Mouse (Mus musculus) embryonic facial prominence, embryonic 14.5 days (tissue): ENCODE measurements around the gene Usp32. TPM values are rescaled to one million over a fixed set of nuclear protein-coding genes. Genes with fewer than 3 reads are reported as not detected.

ENCODE experiments used
- ATAC-seq: fragments of 200-750 bp; cut with Nextera tagmentation; 2 replicates; pipeline ENCODE4 v1.8.0; 2017; ENCODE audit warnings: low read depth, moderate number of reproducible peaks, moderate TSS enrichment
- DNase-seq: peaks from one replicate; pipeline ENCODE4 v3.0.0-alpha.2; 2015; ENCODE audit warnings: low spot score
- H3K27ac ChIP-seq: fragments of 300-500 bp; sonication (generic); replicated peaks from 2 replicates; pipeline ENCODE4 v1.5.1; 2014; ENCODE audit warnings: low read depth, mild to moderate bottlenecking, low read length, moderate library complexity
- H3K27me3 ChIP-seq: fragments of 300-500 bp; sonication (generic); replicated peaks from 2 replicates; pipeline ENCODE4 v1.6.1; 2014; ENCODE audit warnings: low read length; ENCODE audit not compliant: control insufficient read depth, insufficient read depth
- H3K36me3 ChIP-seq: fragments of 300-500 bp; sonication (generic); 2 replicates; pipeline ENCODE4 v1.6.1; 2014; ENCODE audit warnings: low read length, mixed read lengths; ENCODE audit not compliant: control insufficient read depth, insufficient read depth
- H3K4me1 ChIP-seq: fragments of 300-500 bp; sonication (generic); 2 replicates; pipeline ENCODE4 v1.6.1; 2014; ENCODE audit warnings: antibody characterized with exemption, low read length; ENCODE audit not compliant: control insufficient read depth, insufficient read depth
- H3K4me2 ChIP-seq: fragments of 300-500 bp; sonication (generic); 2 replicates; pipeline ENCODE4 v1.6.1; 2014; ENCODE audit warnings: low read depth, mild to moderate bottlenecking, low read length, moderate library complexity, mixed read lengths
- H3K4me3 ChIP-seq: fragments of 300-500 bp; sonication (generic); 2 replicates; pipeline ENCODE4 v1.5.1; 2014; ENCODE audit warnings: low read depth, mild to moderate bottlenecking, low read length
- H3K9ac ChIP-seq: fragments of 300-500 bp; sonication (generic); 2 replicates; pipeline ENCODE4 v1.6.1; 2014; ENCODE audit warnings: low read depth, mild to moderate bottlenecking, low read length, moderate library complexity, mixed read lengths
- H3K9me3 ChIP-seq: fragments of 300-500 bp; sonication (generic); 2 replicates; pipeline ENCODE4 v1.6.1; 2016; ENCODE audit warnings: low read length; ENCODE audit not compliant: control insufficient read depth
- WGBS: fragments of 180-500 bp; shearing (Covaris S2); extraction: QIAGEN DNeasy Blood & Tissue Kit; methylation state at CpG from one replicate; pipeline ENCODE4 v1.1.7; 2014; 5-methylcytosine and 5-hydroxymethylcytosine counted together
- polyA plus RNA-seq: library from polyadenylated mRNA; unstranded; fragments of >200 nt; fragmentation: Nextera tagmentation; extraction: Ambion mirVana; gene quantifications from 2 replicates; pipeline ENCODE4 v1.2.1, GENCODE M21; 2014

Usp32 gene
- polyA plus RNA-seq, 1 experiment from 2014 or later, result 4.9 TPM

DNA sequence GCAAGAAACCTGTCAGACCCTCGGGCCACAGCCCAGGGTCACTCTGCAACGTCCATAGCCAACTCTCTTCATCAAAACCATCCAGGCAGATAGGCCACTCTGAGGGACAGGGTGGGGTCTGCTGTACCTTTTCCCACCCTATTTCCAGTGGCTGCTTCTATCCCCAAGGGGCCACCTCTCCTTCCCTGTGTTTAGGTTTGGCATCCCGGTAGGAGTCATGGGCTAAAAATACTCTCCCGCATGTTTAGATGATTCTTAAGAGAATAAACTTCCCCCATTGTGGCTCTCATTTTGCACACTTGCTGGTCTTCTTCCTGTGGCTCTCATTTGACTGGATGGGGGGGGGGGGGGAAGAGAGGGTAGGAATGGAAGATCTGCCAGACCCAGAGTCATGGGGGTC is 171.7 kb downstream of the Usp32 start:
- 64% methylated on average over 4 of the region's 4 CpGs for WGBS
- Histone ChIP-seq H3K27ac (no peak overlapping the region), H3K9me3 (no peaks in the 10 kb centered on the region), H3K27me3 (no peaks in the 10 kb centered on the region), H3K4me1 (no peaks in the 10 kb centered on the region), H3K36me3 (no peaks in the 10 kb centered on the region), H3K9ac (no peak overlapping the region), H3K4me3 (no peak overlapping the region), H3K4me2 (no peak overlapping the region)
- ATAC-seq, result no peak
- no peak for DNase-seq

DNA sequence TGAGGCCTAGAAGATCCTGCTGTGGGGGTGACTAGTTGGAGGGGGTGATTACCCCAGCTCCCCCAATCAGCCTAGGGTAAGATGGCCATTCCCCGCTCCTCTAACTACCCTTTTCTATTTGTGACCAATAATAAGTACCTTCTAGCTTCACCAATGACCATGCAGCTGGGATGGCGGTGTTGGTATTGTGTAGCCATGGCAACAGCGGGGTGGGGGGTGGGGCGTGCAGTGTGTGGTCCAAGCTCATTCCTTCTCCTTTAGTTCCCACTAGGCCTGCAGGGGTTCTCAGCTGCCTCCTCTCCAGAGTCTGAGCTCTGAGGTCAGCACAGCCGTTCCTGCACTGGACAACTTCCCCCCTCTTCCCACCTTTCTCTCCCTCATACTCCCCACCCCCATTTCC is 172.8 kb downstream of the Usp32 start:
- H3K4me2 ChIP-seq, result no peak overlapping the region
- no peak for DNase-seq
- H3K9ac ChIP-seq, result no peak overlapping the region
- no peaks in the 10 kb centered on the region for H3K27me3 ChIP-seq
- WGBS, result 19% methylated on average over 5 of the region's 5 CpGs
- ATAC-seq, result no peak; the same call in 1 of the 2 replicates
- H3K9me3 ChIP-seq, result no peaks in the 10 kb centered on the region
- H3K4me3 ChIP-seq, result no peak overlapping the region
- H3K36me3 ChIP-seq, result no peaks in the 10 kb centered on the region
- no peak overlapping the region for H3K27ac ChIP-seq
- H3K4me1 ChIP-seq, result no peaks in the 10 kb centered on the region

DNA sequence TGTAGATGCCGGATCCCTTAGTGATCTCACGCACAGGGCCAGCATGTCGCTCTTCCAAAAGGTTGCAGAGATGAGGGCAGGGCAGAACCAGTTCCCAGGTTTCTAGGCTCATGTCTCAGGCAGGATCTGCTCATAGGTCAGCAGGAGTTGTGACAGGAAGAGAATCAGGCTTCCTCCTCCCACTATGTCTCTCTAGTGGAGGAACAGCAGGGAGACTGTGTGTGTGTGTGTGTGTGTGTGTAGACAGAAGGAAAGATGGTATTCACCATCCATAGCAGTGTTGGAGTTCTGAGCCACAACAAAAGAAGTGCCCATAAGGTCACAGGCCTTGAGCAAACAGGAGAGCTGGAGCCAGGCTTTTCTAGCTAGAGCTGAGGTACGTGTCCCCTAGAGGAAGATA is 173.3 kb downstream of the Usp32 start:
- Histone ChIP-seq H3K9ac (no peak overlapping the region), H3K4me1 (no peaks in the 10 kb centered on the region), H3K4me2 (no peak overlapping the region), H3K27ac (no peak overlapping the region), H3K36me3 (no peaks in the 10 kb centered on the region), H3K4me3 (no peak overlapping the region), H3K27me3 (no peaks in the 10 kb centered on the region), H3K9me3 (no peaks in the 10 kb centered on the region)
- 64% methylated on average over 4 of the region's 4 CpGs for WGBS
- DNase-seq (no peak), ATAC-seq (no peak)

DNA sequence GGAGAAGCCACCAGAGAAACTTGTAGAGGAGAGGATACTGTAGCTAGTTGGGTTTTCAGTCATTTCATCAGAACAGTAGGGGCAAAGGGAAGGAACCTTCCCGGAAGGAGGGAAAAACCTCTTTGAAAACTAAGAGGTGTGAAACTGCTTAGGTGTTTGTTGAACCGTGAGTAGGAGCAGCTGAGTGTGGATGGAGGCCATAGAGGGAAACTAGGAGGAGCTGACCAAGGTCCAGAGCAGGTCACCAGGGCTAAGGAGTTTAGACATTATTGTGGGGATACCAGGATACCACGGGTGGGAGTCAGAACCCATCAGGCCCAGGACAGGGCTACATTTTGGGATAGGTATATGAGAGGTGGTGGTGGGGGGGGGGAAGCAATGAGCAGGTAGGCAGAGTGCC is 176.4 kb downstream of the Usp32 start:
- Histone ChIP-seq H3K27ac (no peak overlapping the region), H3K4me1 (no peaks in the 10 kb centered on the region), H3K36me3 (no peaks in the 10 kb centered on the region), H3K9me3 (no peaks in the 10 kb centered on the region), H3K4me3 (no peak overlapping the region), H3K27me3 (peaks cover 18% of the 10 kb centered on the region), H3K9ac (no peak overlapping the region), H3K4me2 (no peak overlapping the region)
- WGBS, result 78% methylated on average over 3 of the region's 3 CpGs
- ATAC-seq (no peak), DNase-seq (no peak)

DNA sequence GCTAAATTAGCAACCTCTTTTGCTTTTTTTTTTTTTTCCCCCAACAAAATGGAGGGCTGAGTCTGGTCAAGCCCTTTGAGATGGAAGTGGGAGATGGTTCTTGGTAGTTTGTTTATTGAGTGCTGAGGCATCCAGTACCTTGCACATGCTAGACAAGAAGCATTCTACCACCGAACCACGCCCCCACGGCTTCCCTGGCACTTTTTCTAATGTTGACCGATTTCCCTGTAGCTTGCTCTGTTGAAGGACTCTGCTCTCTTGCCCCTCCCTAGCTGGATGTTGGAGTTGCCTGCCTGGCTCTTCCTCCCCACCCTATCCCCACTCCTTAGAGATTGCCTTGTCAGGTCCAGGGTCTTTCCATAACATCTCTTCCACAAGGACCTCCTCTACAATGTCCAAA is 177.4 kb downstream of the Usp32 start:
- Histone ChIP-seq H3K36me3 (no peaks in the 10 kb centered on the region), H3K4me1 (no peaks in the 10 kb centered on the region), H3K9ac (no peak overlapping the region), H3K4me3 (no peak overlapping the region), H3K27ac (no peak overlapping the region), H3K4me2 (no peak overlapping the region), H3K9me3 (no peaks in the 10 kb centered on the region), H3K27me3 (peaks cover 28% of the 10 kb centered on the region)
- no peak for DNase-seq
- ATAC-seq, result no peak
- 89% methylated on average over 4 of the region's 4 CpGs for WGBS

DNA sequence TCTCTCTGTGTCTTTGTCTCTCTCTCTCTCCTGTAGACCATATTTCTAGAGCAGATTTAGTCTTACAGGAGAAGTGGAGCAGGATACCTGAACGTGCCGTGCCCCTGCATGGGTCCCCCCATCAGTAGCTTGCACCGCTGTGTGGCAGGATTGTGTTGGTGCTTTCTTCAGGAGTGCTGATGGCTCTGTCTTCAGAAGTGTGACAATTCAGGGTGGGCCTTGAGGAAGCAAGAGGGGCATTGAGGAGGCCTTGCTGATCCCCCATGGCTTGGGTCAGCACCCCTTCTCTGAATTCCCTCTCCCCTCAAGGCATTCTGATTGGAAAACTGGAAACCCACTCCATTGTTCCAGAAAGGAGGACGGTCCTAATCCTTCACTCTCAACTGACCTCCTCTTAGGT is 178.4 kb downstream of the Usp32 start:
- H3K9ac ChIP-seq, result no peak overlapping the region
- no peak overlapping the region for H3K4me2 ChIP-seq
- WGBS, result 81% methylated on average over 4 of the region's 4 CpGs
- ATAC-seq (no peak), DNase-seq (no peak)
- no peaks in the 10 kb centered on the region for H3K9me3 ChIP-seq
- H3K36me3 ChIP-seq, result no peaks in the 10 kb centered on the region
- H3K4me1 ChIP-seq, result no peaks in the 10 kb centered on the region
- peaks cover 38% of the 10 kb centered on the region for H3K27me3 ChIP-seq
- H3K27ac ChIP-seq, result no peak overlapping the region
- no peak overlapping the region for H3K4me3 ChIP-seq

DNA sequence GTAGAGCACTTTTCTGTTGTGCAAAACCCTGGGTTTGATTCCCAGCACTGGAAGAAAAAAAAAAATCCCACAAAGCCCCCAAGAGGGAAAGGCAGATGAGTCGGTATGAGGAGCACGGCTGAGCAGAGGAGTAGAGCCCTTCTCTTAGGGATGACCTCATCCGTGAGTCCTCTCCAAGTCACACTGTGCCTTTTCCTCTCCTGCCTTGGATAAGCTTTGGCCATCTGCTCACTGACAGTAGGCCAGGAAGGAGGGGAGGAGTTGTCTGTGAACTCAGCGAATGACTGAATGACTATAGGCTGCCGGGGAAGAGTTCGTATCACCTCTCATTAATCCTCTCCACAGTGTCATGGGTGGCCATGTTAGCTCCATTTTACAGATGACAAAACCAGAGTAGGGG is 179.2 kb downstream of the Usp32 start:
- no peaks in the 10 kb centered on the region for H3K4me1 ChIP-seq
- 71% methylated on average over 6 of the region's 6 CpGs for WGBS
- H3K9ac ChIP-seq, result no peak overlapping the region
- no peak overlapping the region for H3K4me3 ChIP-seq
- H3K36me3 ChIP-seq, result no peaks in the 10 kb centered on the region
- DNase-seq (no peak), ATAC-seq (no peak)
- no peaks in the 10 kb centered on the region for H3K9me3 ChIP-seq
- no peak overlapping the region for H3K27ac ChIP-seq
- H3K27me3 ChIP-seq, result peaks cover 46% of the 10 kb centered on the region
- no peak overlapping the region for H3K4me2 ChIP-seq

DNA sequence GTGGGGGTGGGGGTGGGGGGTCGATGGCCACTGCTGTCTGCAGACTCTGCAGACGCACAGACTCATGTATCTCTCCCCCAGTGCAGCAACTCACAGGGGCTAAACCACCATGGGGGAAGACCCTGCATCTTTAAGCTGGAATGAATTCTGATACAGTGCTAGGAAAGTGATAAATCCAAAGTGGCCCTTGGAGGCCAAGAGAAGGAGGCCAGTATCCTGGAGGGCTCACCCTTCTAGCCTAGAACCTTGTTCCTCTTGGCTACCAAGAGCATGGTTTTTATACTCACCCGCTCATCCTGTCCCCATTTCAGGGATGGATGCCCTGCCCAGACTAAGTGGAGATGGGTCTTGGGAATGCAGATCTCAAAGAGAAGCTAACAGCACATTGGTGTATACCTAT is 179.7 kb downstream of the Usp32 start:
- Histone ChIP-seq H3K9ac (no peak overlapping the region), H3K27ac (no peak overlapping the region), H3K4me3 (no peak overlapping the region), H3K9me3 (no peaks in the 10 kb centered on the region), H3K27me3 (peaks cover 46% of the 10 kb centered on the region), H3K4me1 (no peaks in the 10 kb centered on the region), H3K36me3 (no peaks in the 10 kb centered on the region), H3K4me2 (no peak overlapping the region)
- WGBS, result 78% methylated on average over 1 of the region's 3 CpGs
- DNase-seq (no peak), ATAC-seq (no peak)

DNA sequence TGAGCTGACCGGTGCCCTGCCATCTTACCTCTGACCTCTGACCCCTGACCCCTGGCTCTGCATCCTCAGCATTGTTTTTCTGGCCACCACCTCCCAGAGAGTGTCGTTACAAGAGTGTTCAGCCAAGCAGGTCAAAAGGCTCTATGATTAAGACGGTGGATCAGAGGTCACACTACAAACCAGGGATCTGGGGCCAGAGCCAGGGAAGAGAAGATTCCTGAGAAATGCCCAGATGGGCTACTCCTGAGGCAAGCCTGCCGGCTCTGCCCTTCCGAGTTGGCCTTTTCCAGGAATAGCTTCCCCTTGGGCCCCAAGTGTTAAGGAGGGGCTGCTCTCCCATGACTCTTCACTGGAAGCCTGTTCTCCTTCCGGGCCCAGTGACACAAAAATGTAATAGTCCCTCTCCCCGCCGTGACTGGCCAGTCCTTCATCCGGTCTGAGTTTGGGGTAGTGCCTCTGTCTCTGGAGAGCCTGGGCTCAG is 180.2 kb downstream of the Usp32 start:
- 6% methylated on average over 9 of the region's 9 CpGs for WGBS
- Histone ChIP-seq H3K4me1 (no peaks in the 10 kb centered on the region), H3K27ac (no peak overlapping the region), H3K36me3 (no peaks in the 10 kb centered on the region), H3K9ac (no peak overlapping the region), H3K9me3 (no peaks in the 10 kb centered on the region), H3K4me2 (no peak overlapping the region), H3K4me3 (no peak overlapping the region), H3K27me3 (peaks cover 49% of the 10 kb centered on the region)
- no peak for DNase-seq
- no peak for ATAC-seq
